Mouse (Mus musculus) ES-Bruce4 (cell line): ENCODE measurements around the gene Camk2d. TPM values are rescaled to one million over a fixed set of nuclear protein-coding genes. Genes with fewer than 3 reads are reported as not detected.

Experiments
- H3K27ac ChIP-seq: 2 replicates; pipeline ENCODE4 v1.5.1; 2012; ENCODE audit warnings: low read length, inconsistent platforms; ENCODE audit not compliant: insufficient read depth
- H3K27me3 ChIP-seq: 2 replicates; pipeline ENCODE4 v1.6.1; 2012; ENCODE audit warnings: mild to moderate bottlenecking, low read length, inconsistent platforms; ENCODE audit not compliant: control insufficient read depth, poor library complexity, insufficient read depth, severe bottlenecking
- H3K36me3 ChIP-seq: 2 replicates; pipeline ENCODE4 v1.6.1; 2012; ENCODE audit warnings: inconsistent platforms, mild to moderate bottlenecking, low read length, moderate library complexity; ENCODE audit not compliant: control insufficient read depth, poor library complexity, insufficient read depth, severe bottlenecking
- H3K4me1 ChIP-seq: one replicate; pipeline ENCODE4 v1.8.1; 2011; ENCODE audit warnings: low read length; ENCODE audit not compliant: control insufficient read depth, insufficient read depth
- H3K4me3 ChIP-seq: 2 replicates; pipeline ENCODE4 v1.5.1; 2011; ENCODE audit warnings: low read depth, mild to moderate bottlenecking, low read length
- H3K9ac ChIP-seq: 2 replicates; pipeline ENCODE4 v1.6.1; 2012; ENCODE audit warnings: low read depth, mild to moderate bottlenecking, inconsistent platforms; ENCODE audit not compliant: poor library complexity, severe bottlenecking
- H3K9me3 ChIP-seq: replicated peaks from 2 replicates; pipeline ENCODE4 v1.6.1; 2012; ENCODE audit warnings: mild to moderate bottlenecking, low read length, inconsistent platforms; ENCODE audit not compliant: control insufficient read depth, poor library complexity, insufficient read depth, severe bottlenecking
- CTCF ChIP-seq: IDR thresholded peaks from one replicate; pipeline ENCODE4 v1.8.1; 2011; ENCODE audit warnings: low read depth, low read length
- EP300 ChIP-seq: IDR thresholded peaks from 2 replicates; pipeline ENCODE4 v1.6.1; 2011; ENCODE audit warnings: low read depth, low read length; ENCODE audit not compliant: insufficient read depth
- POLR2A ChIP-seq: IDR thresholded peaks from one replicate; pipeline ENCODE4 v1.8.1; 2011; ENCODE audit warnings: low read length; ENCODE audit not compliant: insufficient read depth
- polyA plus RNA-seq: library from polyadenylated mRNA; stranded (reverse); fragments of >200 nt; gene quantifications from 2 replicates; pipeline ENCODE4 v1.2.4, GENCODE M21; 2011; ENCODE audit warnings: low read depth; ENCODE audit not compliant: missing spikeins, insufficient read depth, insufficient read length

The Camk2d gene
- polyA plus RNA-seq, 1 experiment: 32.9 TPM

- Histone ChIP-seq H3K27ac (no peak overlapping the region), H3K9ac (no peak overlapping the region), H3K4me1 (no peaks in the 10 kb centered on the region), H3K9me3 (no peaks in the 10 kb centered on the region), H3K36me3 (no peaks in the 10 kb centered on the region), H3K27me3 (no peaks in the 10 kb centered on the region), H3K4me3 (no peak overlapping the region)
- no peak for TF ChIP-seq CTCF
- TF ChIP-seq POLR2A: no peak
- TF ChIP-seq EP300: no peak
These were observed 74.3 kb downstream of the Camk2d start for GRCm38 (mm10) chr3:126670413-126670812.

- TF ChIP-seq EP300 (no peak), CTCF (no peak), POLR2A (no peak)
- no peak overlapping the region for H3K9ac ChIP-seq
- no peaks in the 10 kb centered on the region for H3K9me3 ChIP-seq
- H3K27ac ChIP-seq: no peak overlapping the region
- H3K4me1 ChIP-seq: no peaks in the 10 kb centered on the region
- no peaks in the 10 kb centered on the region for H3K27me3 ChIP-seq
- H3K36me3 ChIP-seq: no peaks in the 10 kb centered on the region
- H3K4me3 ChIP-seq: no peak overlapping the region
These were observed 75.2 kb downstream of the Camk2d start for GRCm38 (mm10) chr3:126671292-126671691.

GRCm38 (mm10) chr3:126681051-126681450 lies 84.9 kb downstream of the Camk2d start:
- H3K27me3 ChIP-seq: no peaks in the 10 kb centered on the region
- no peak overlapping the region for H3K4me3 ChIP-seq
- H3K4me1 ChIP-seq: no peaks in the 10 kb centered on the region
- H3K27ac ChIP-seq: no peak overlapping the region
- H3K9me3 ChIP-seq: no peaks in the 10 kb centered on the region
- no peaks in the 10 kb centered on the region for H3K36me3 ChIP-seq
- H3K9ac ChIP-seq: no peak overlapping the region
- TF ChIP-seq CTCF (no peak), EP300 (no peak), POLR2A (no peak)

GRCm38 (mm10) chr3:126681996-126682395 lies 85.9 kb downstream of the Camk2d start:
- H3K27me3 ChIP-seq: no peaks in the 10 kb centered on the region
- TF ChIP-seq CTCF (no peak), POLR2A (no peak), EP300 (no peak)
- H3K4me1 ChIP-seq: no peaks in the 10 kb centered on the region
- no peak overlapping the region for H3K27ac ChIP-seq
- H3K4me3 ChIP-seq: no peak overlapping the region
- no peaks in the 10 kb centered on the region for H3K36me3 ChIP-seq
- H3K9ac ChIP-seq: no peak overlapping the region
- no peaks in the 10 kb centered on the region for H3K9me3 ChIP-seq

GRCm38 (mm10) chr3:126685363-126685762 lies 89.3 kb downstream of the Camk2d start:
- Histone ChIP-seq H3K27ac (no peak overlapping the region), H3K27me3 (no peaks in the 10 kb centered on the region), H3K9me3 (no peaks in the 10 kb centered on the region), H3K36me3 (no peaks in the 10 kb centered on the region), H3K4me1 (no peaks in the 10 kb centered on the region), H3K4me3 (no peak overlapping the region), H3K9ac (no peak overlapping the region)
- TF ChIP-seq POLR2A: no peak
- TF ChIP-seq CTCF: no peak
- TF ChIP-seq EP300: no peak

GRCm38 (mm10) chr3:126687150-126687549 lies 91.0 kb downstream of the Camk2d start:
- no peaks in the 10 kb centered on the region for H3K4me1 ChIP-seq
- no peak overlapping the region for H3K4me3 ChIP-seq
- H3K27me3 ChIP-seq: no peaks in the 10 kb centered on the region
- no peak overlapping the region for H3K27ac ChIP-seq
- H3K9ac ChIP-seq: no peak overlapping the region
- H3K36me3 ChIP-seq: no peaks in the 10 kb centered on the region
- H3K9me3 ChIP-seq: no peaks in the 10 kb centered on the region
- no peak for TF ChIP-seq EP300
- TF ChIP-seq CTCF: no peak
- no peak for TF ChIP-seq POLR2A
